Mouse (Mus musculus) urinary bladder, postnatal 4 days (tissue): ENCODE results near the gene Mlh3.
A peak's percentile ranks its signal among the peaks of the same experiment; 100 is the strongest.
"Not testable (repeated sequence)": the region's sequence is repeated elsewhere in the genome, so short reads cannot be mapped to it uniquely, and the experiment has no call there.

Experiments used
- DNase-seq, 2 experiments: peaks; one replicate each; pipeline ENCODE4 v3.0.0; 2021 to 2022; ENCODE audit warnings: low spot score in 2 of 2

The Mlh3 gene

DNA sequence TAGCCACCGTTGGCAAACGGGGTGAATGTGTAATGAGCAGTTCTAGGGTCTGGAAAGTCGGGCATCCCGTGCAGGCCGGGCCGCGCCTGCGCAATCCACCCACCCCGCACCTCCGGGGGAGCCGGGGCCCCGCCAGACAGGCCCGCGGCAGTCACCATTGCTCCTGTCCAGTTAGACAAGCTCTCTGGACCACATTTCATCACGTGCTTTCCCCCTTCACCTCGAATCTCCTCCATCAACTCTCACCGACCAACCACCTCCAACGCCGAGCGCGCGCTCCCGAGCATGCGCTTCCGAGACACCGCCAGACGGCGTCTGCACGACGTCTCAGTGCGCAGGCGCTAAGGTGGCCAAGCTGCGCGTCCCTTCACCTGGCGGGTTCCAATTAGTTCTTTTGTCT is at the start of gene Mlh3:
Gene Mlh3 (minus strand): TSS at position 281 of the 400 bp plus-strand sequence.
- peak; percentile 76 to 78 for DNase-seq

DNA sequence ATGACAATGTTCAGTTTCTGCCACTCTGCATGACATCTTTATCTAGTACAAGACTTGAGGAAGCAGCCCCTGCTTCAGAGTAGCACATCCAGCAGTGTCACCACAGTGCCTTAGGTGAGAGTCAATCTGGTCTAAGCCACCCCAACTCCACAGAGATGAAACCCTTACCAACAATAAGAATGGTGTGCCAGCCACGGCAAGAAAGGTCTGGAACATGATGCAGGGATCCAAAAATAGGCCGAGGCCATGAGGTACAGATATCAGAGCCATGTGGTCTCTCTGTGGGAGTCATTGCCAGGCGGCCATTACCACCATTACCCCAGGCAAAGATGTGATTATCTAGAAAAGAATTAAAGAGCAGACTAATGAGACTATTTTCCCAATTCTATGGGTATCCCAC is 38.3 kb upstream of the Mlh3 start:
- no peak for DNase-seq

DNA sequence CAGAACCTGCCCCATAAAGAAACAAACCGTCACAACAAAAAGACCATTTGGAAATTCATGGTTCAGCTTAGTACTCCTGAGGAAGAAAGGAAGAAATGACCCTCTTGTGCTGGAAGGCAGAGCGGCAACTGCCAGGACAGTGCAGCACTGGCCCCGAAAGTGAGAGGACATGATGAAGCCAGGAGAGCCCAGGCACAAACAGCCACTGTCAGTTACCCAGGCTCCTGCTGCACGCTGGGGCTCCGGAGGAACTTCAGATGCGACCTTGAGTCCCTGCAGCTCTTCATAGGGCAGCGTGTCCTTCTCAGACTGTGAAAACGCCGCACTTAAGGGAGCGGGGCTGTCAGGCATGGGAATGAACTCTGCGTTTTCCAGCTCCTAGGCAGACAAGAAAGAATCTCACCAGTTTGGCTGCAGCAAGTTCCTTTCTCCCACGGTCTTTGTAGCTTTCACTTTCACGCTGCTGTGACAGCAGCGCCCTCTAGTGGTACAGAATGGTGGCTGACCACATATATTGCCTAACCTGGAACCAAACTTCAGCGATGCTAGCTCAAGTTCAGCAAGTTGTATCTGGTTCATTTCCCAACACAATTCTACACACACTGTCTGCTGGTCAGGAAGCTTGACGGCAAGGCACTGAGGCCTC is 35.0 kb upstream of the Mlh3 start:
- DNase-seq, result peak; percentile 73 to 88

DNA sequence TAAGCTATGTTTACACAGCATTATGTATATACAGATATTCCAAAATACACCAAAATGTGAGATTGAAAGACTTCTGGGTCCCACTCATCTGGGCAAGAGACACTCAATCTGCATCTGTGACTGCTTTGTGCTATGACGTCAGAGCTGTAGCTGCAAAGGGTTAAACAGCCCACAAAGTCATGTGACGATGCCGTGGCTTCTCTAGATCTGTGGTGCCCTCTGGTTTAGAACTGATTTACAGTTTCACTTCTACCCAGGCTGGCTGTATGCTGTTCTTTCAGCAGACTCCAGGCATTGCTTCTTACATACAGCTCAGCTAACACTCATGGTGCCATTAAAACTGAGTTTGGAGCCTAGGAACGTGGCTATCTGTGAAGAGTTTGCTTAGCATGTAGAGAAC is 34.3 kb upstream of the Mlh3 start:
- no peak for DNase-seq

DNA sequence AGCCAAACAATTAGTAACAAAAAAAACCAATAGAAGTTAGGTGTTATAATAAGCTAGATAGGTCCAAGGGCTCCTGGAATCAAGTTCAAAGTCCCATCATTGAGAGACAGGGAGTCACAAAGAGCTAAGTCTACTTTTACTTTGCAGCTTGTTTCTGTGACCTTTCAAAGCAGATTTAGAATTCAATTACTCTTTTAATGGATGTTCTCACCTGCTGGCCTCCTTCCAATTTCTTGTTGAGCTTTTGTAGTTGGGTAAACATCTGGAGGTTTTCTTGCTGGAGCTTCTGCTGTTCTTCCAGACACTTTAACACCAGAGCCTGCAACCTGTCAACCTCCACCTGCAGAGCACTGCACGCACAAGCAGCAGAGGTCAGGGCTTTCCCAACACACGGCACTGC is 32.9 kb upstream of the Mlh3 start:
- no peak for DNase-seq

DNA sequence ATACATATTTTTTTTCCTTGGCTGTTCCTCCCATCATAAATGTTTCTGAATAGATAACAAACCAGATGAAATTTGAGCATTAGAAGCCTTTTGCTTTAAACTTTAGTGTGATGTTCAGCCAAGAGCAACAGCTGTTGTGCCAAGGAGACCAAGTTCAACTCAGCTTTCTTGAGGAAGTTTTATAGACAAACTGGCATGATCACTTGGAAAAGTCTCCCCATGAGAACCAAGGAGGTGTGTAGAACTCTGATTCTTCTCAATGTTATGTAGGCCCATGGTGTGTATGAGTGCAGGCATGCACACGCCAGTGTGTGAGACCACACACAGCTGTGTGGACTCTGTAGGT is 28.4 kb upstream of the Mlh3 start:
- no peak for DNase-seq

DNA sequence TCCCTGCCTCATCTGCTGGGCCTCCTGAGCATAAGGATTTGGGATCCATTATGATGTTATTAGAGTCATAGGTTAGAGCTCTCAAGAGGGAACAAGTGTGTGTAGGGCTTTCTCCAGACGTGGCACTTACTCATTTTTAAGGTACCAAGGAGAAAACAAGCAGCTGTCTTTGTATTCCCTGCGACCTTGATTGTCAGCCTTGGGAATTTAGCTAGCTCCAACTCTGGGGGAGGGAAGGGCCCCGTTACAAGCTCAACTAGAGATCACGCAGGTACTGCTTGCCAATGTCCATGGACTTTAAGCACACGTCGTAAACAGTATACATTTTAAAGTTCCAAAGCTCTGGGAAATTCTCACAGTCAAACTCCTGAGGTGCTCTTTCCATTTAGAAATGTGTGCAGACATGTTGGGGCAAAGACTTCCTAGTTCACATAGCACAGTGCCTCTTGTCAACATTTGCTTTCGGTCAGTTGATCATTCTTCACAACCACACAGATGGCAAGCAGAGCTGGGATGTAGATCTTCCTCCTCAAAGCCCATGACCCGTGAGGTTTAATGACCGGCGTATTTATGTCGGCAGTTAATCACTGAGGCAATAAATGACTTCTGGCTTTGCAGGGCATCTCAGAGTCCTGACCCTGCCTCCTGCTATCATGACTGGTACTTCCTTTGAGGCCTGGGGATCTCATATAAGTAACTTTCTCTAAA is 27.9 kb upstream of the Mlh3 start:
- no peak for DNase-seq

DNA sequence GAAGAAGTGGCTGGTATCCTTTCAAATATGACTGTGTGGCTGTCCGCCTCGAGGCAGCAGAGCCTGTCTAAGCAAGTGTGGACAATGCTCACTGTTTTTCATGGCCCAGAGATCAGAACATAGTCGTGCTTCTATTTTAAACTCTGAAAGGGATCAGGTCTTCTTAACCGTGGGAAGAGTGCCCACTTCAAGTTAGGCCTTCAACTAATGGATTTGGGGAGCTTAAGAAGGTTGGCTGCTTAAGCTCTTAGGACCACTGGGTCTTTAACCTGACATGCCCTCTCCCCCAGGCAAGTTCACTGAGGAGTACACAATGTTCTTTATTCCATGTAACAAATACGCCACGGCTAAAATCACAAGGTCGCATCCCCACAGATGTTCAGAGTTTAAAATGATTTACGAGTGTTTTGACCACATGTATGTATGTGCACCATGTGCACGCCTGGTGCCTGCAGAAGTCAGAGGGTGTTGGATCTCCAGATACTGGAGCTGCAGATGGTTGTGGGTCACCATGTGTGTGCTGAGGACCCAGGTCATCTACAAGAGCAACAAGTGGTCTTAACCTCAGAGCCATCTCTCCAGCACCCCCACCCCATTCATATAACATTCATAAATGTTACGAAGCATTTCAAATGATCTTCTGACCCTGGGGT is 27.1 kb upstream of the Mlh3 start:
- no peak for DNase-seq

DNA sequence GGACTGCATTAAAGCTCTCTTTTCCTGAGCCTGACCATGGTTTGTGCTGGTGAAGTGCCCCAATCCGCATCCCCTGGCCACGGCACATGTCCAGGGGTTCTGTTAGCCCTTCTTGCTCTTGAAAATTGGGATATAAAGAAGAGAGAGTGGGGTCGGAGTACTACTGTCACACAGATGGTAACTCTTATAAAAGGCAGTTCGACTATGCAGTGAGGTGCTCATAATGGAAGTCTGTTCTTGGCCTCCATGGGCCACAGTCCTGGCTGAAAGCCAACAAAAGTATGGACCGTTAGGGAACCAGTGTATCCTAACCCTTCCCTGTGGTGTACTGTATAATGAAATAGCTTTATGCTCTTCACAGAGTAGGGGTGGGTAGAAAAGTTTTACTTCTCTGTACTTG is 26.5 kb upstream of the Mlh3 start:
- DNase-seq, result no peak

DNA sequence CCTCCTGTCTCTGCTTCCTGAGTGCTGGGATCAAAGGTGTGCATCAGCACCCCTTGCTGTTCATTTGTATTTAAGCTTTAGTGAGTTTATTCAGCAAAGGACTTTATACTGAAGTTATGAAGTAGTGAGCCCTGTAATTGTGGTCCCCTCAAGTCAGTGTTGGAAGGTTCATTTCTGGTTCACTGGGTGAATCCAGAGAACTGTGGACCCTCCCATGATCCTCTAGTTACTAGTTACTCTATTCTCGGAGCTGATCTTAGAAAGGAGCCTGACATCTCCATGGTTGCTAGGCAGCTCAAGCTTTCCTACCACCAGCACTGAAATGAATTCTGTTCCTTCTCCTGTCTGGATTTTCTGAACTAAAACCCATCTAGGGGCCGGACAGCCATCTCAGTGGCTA is 25.1 kb upstream of the Mlh3 start:
- no peak for DNase-seq

DNA sequence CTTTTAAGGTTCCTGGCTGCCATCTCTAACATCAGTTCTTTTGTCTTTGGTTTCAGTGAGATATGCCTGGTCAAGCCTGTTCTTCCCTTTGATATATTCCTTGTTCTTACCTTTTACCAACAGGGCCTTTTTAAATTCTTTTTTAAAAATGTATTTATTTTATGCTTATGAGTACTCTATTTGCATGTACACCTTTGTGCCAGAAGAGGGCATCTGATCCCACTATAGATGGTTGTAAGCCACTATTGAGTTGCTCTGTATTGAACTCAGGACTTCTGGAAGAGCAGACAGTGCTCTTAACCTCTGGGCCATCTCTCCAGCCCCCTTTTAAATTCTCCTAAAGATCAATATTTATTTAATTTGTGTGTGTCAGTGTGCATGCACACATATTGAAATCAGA is 22.5 kb upstream of the Mlh3 start:
- no peak for DNase-seq

DNA sequence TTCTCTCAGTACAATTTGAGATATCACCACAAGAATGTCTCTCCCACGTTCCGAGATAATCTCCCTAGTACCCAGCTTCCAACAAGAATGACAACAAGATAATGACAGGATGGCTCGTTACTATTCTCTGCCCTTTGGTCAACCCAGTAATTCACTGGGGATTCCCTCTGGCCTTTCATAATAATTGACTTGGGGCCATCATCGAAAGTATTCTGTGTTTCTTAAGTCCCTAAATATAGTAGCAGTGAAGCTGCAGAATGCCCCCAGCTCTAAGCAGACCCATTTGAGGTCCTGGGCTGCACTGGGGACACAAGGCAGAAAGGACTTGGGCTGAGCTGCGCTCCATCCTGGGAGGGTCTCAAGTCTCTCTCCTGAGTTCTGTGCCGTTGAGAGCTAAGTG is 21.9 kb upstream of the Mlh3 start:
- DNase-seq, result no peak

DNA sequence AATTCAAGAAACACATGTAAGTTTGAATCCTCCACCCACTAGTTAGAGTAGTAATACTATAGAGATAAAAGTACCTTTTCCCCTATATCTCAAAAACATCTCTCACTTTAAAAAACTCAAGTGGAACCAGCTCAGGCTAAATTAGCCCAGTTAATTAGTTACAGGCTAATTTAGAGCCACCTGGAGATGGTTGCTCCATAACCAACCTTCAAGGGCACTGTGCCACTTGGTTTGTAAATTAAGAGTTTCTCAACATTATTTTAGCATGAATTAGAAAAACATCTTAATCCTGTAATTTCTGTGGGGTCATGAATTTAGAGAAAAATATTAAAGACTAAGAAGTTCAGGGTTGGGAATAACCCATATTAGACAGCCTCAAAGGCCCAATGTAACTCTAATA is 21.1 kb upstream of the Mlh3 start:
- DNase-seq, result no peak

DNA sequence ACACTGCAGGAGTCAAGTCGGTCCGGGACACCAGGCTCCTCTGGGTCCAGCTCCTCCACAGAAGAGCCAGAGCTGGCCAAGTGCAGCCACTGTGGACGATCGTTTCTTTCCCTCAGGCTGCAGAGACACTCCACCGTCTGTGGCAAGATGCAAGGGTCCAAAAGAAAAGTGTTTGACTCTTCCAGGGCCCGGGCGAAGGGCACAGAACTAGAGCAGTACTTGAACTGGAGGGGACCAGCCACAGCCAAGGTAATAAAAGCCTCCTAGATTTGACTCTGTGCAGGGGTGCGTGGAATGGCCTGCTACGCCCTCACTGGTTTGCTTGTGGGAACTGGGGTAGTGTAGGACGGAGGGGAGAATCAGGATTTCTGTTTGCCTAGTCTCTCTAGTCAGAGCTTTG is 20.2 kb upstream of the Mlh3 start:
- no peak for DNase-seq

DNA sequence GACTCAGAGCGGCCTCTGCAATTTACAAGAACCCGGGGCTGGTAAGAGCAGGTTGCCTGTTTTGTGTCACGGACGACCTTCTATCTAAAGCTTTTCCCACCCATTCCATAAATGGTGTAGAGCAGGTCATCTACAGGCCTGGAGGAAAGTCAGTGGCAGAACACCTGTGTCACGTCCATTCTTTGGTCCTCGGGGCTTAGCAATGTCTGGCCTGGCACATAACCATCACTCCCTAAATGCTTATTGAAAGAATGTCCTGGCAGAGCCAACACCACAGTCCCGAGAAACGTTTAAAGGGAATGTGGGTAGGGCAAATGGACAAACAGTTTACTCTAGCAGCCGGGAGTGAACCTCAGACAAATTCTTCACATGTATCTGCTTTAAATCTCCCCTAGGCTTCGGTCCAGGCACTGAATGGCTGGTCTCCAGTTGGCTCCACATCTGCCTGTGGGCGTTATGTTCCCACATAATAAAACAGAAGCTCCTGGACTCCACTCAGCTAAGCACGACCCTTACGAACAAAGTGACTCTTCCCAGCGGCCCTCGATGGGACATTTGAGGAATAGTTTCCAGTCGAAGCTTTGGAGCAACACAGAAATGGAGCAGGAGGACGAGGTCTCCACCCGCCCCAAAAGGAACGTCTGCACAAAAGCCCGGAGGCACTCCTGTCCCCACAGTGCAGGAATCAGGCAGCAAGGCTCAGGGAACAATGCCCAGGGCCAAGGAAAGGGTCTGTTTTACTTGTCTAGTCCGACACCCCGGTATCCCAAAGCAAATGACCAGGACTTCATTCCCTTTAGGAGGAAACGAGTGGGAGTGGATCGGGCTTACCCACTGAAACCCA is 19.0 kb upstream of the Mlh3 start:
- peak in 1 of 2 experiments; percentile 61 for DNase-seq

DNA sequence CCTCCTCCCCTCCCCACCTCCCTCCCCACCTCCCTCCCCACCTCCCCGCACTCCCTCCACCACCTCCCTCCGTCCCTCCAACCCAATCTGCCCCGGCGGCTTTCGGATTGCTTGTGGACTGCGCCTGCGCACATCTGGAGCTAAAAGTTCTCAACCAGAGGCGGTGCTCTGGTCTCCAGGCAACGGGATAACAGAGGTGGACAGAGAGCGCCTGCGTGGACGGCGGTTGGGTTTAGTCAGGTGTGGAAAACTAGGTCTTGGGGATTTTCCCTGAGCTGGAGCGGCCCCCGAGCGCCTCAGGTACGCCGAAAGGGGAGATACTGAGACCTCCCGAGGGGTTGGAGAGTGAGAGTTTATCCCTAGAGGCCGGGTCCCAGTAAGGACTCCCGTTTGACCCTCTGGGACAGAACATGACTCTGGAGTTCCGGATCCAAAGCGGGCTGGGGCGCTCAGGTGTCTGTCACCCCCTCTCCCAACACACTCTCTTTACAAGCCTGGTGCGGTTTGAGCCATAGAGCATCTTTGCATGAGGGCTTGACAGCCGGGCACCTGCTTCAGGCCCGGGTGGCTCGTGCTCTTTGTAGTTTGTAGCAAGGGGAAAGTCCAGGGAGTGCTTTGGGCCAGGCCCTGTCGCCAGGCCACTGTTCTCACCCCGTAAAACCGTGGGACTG is 18.2 kb upstream of the Mlh3 start, which contains the start of gene Zc2hc1c:
Gene Zc2hc1c (plus strand): TSS at position 106 of the 671 bp plus-strand sequence.
- DNase-seq, result peak; percentile 83 to 92

DNA sequence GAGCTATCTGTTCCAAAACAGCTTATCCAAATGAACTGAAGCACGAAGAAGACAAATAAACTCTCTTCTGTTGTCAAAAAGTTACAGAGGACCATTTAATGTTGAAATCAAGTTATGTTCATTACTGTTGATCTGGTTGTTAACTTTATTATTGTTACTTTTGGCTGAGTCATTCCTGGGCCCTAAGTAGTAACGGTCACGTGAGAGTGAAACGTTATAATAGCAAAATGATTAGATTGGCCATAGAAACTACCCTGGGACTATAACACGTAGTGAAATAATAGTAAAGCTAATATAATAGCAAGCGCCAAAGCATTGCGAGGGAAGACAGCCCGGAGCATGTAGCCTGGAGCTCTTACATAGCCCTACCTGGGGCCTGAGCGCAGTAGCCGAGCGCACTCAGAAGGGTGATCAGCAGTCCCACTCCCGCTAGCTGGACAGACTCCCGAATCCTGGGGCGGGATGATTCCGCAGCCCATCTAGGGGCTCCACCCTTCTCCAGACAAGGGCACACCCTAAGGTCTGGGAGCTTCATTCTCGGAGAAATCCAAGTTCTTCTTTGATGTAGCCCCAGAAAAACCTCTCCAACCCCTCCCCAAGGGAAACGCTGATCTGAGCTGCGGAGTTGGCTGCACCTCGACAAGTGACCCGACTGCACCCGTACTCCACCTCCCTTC is 17.5 kb upstream of the Mlh3 start, which contains the start of gene Acyp1:
Gene Acyp1 (minus strand): TSS at position 630 of the 677 bp plus-strand sequence.
- peak in 1 of 2 experiments; percentile 52 for DNase-seq

DNA sequence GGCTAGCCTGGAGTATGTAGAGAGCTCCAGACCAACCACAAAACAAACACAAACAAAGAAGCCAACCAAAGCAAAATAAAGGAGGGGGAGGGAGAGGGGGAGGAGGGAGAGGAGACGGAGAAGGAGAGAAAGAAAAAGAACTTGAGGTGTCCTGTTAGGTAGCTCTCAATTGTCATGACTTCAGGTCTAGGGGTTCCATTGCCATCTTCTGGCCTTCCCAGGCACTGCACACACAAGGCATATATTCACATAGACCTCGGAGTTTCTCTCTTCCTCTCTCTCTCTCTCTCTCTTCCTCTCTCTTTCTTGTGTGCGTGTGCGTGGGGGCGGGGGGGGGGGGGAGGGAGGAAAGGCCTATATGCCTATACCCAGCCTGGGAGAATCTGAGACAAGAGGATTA is 16.5 kb upstream of the Mlh3 start:
- no peak for DNase-seq

DNA sequence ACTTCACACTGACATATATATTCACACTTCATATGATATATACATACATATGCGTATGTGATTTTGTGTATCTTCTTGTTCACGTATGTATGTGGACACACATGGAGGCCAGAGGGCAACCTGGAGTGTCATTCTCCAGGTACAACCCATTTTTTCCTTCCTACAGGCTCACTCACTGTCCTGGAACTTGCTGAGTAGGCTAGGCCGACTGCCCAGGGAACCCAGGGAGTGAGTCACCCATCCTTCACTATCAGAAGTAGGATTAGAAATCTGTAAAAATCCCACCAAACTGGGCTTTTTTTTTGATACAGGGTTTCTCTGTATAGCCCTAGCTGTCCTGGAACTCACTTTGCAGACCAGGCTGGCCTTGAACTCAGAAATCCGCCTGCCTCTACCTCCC is 14.6 kb upstream of the Mlh3 start:
- DNase-seq, result no peak

DNA sequence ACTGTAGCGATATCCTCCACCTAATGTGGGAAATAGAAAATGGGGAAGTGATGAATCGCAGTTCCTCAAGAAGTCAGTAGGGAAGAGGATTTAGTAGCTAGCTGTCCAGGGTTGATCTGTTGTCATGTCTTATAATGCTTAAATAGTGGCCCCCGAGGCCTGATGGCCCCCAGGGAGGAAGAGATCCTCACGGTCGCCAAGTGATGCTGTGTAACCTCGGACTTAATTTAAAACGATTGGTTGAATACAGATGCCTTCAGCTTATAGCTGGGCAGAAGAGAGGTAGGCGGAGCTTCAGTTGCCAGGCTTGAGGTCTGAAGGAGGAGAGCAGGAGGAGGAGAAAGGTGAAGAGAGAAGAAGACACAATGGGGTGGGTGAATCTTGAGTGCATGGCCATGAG is 13.9 kb upstream of the Mlh3 start:
- no peak for DNase-seq

DNA sequence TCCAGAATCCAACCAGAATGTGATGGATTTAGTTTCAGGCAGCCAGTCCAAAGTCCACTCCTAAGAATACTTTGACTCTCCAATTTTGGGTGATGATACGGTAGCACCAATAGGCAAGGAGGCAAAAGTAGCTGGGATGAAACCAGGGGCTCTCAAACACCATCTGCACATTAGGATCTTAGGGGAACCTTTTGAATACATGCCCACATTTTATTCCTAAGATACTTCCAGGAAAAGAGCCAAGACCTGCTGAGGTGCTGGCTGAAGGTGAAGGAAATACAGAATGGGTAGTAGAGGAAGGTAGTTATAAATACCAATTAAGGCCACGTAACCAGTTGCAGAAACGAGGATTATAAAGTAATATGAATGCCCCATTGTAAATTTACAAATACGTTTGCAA is 11.4 kb upstream of the Mlh3 start:
- not testable (repeated sequence) for DNase-seq
